Mouse (Mus musculus) left cerebral cortex, adult 2 months (tissue): Measurements from ENCODE around the gene Mapt. TPM values are rescaled to one million over a fixed set of nuclear protein-coding genes. Genes with fewer than 3 reads are reported as not detected.
"Not testable (repeated sequence)": the region's sequence is repeated elsewhere in the genome, so short reads cannot be mapped to it uniquely, and the experiment has no call there.

Experiments
- DNase-seq, 2 experiments: peaks; one replicate each; pipeline ENCODE4 v3.0.0; 2021 to 2022; ENCODE audit warnings: low spot score in 2 of 2, mixed read lengths in 1 of 2; ENCODE audit errors: extremely low spot score in 1 of 2
- H3K27ac ChIP-seq: fragments of 200-600 bp; 2 replicates; pipeline ENCODE4 v1.8.1; 2022
- H3K4me3 ChIP-seq: fragments of 200-600 bp; 2 replicates; pipeline ENCODE4 v1.8.1; 2022
- CTCF ChIP-seq: fragments of 200-600 bp; IDR thresholded peaks from 2 replicates; pipeline ENCODE4 v1.8.1; 2022; ENCODE audit warnings: antibody characterized with exemption, mild to moderate bottlenecking, moderate library complexity
- intact Hi-C: fragments of 180-260 bp; cut with DNase I; formaldehyde crosslinking; loops from one replicate; pipeline ENCODE4 v1.15.1; 2025
- total RNA-seq, 2 experiments: library from RNA; stranded (reverse); gene quantifications; 2 replicates each; pipeline ENCODE4 v1.2.3; 2021

Gene Mapt
- total RNA-seq, 2 experiments from 2014 or later, result 353 to 364 TPM

DNA sequence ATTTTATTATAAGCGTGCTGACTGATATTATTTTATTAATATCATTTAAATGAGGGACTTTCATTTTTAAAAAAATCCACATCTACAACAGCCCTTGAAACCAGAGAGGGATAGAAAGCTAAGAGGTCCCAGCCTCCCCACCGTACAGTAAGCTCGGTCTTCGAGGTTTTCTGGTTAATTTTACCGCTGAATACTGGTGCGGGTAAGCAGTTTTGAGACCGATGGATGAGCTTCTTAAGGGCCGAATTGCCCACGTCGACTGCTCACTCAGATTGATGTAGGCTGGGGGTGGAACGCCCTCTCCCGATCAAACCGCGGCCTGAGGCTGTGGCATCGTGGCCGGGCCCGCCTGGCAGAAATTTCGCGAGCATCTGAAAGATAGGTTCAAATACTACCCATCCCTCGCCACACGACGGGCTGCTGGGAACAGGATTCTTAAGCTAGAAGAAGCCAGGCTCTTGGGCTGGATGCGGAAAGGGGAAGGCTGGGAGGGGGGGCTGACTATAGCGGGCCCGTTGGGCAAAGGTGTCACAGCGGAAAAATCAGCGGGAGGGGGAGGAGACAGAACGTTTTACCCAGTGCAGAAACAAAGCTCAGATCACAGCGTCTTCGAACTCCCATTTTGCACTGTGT is 2.5 kb downstream of the Mapt start:
- peak in 1 of 2 experiments; percentile 39 for DNase-seq
- Histone ChIP-seq H3K27ac (peak overlapping the region; percentile 73), H3K4me3 (peak overlapping the region; percentile 92)
- intact Hi-C loops, result loop anchor here (2.0 to 10.0 kb wide), 2 partner anchors 15 to 211 kb away; no protein-coding TSS in a partner anchor
- no peak; the same call in 1 of the 2 replicates for TF ChIP-seq CTCF

GRCm38 (mm10) chr11:104234680-104235079 is 3.5 kb downstream of the Mapt start:
- Histone ChIP-seq H3K27ac (peak overlapping the region; percentile 73), H3K4me3 (peak overlapping the region; percentile 92)
- no peak for DNase-seq
- intact Hi-C loops, result loop anchor here (2.0 to 10.0 kb wide), 2 partner anchors 14 to 210 kb away; no protein-coding TSS in a partner anchor
- TF ChIP-seq CTCF, result no peak

DNA sequence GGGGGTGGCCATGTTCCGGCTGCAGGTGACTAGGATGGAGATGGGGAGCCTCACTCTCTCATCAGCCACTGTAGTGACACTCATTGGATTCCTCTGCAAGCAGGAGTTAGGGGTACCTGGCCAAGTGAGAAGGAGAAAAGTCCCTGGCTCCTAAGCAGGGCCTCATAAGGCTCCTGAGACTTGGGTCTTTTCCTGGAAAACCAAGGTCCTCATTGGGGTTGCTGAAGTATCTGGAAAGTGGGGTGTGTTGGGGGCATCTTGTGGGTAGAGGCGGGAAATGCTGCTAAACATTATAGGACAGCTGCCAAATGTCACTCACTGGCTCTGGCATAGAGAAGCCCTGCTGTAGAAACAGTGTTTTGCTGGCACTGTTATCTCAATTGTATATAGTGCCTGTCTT is 4.7 kb downstream of the Mapt start:
- TF ChIP-seq CTCF, result no peak
- intact Hi-C loops, result loop anchor here (2.0 to 10.0 kb wide), 2 partner anchors 13 to 209 kb away; no protein-coding TSS in a partner anchor
- no peak overlapping the region for H3K4me3 ChIP-seq
- peak overlapping the region; percentile 73; the same call in 1 of the 2 replicates for H3K27ac ChIP-seq
- no peak for DNase-seq

DNA sequence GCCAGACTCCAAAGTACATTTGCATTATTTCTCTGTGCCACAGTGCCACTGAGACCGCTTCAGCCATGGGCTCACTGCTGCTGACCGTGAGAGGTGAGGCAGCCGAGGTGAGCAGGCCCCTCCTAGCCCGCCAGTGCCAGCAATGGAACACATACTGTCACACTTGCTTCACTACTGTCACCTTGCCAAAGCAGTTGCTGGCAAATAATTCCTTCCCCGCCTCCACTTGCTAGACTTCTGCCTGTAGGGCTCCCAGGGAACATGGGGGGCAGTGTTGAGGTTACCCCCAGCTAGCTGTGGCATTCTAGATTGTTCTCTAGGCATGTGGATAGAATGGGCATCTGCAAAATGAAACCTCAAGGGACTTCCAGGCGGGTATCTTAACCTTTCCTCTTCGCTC is 6.0 kb downstream of the Mapt start:
- DNase-seq, result peak in 1 of 2 experiments; percentile 41
- Histone ChIP-seq H3K27ac (peak overlapping the region; percentile 69), H3K4me3 (no peak overlapping the region)
- TF ChIP-seq CTCF, result peak; percentile 26; the same call in 1 of the 2 replicates
- intact Hi-C loops, result loop anchor here (10.0 kb wide), 1 partner anchor 208 kb away; no protein-coding TSS in a partner anchor

DNA sequence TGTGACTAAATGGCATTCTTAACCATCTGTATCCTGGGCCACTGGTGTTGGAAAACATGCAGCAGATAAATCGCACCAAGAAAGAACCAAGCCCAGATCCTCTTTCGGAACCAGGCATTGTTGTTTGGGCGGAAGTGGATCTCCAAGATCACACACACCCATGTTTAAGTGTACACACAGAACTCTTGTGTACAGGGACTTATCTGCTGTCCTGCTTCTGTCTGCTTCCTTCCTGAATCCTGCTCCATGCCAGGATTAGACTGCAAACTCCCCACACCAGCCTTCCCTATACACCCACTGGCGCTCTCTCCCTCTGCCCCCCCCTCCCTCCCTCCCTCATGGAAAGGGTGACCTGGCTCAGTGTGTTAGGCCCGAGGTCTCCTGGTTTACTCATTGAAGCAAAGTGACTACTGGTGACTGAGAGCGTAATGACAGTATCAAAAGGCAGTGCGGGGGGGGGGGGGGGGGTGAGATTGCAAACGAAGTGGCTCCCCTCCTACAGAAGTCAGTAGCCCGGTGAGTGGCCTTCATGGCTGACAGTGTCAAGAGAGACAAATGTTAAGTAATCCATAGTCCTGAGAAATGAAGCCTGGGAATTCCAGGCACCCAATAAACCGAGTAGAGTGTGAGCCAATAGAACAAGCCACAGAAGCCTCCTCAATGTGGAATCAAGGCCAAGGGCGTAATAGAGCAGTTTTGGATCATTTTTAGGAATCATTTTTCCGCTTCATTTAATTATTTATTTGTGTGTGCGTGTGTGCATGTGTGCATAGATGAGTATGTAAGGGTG is 7.0 kb downstream of the Mapt start:
- DNase-seq, result no peak
- H3K4me3 ChIP-seq, result no peak overlapping the region
- peak overlapping the region; percentile 69; the same call in 1 of the 2 replicates for H3K27ac ChIP-seq
- intact Hi-C loops, result loop anchor here (10.0 kb wide), 1 partner anchor 207 kb away; no protein-coding TSS in a partner anchor
- TF ChIP-seq CTCF, result no peak

DNA sequence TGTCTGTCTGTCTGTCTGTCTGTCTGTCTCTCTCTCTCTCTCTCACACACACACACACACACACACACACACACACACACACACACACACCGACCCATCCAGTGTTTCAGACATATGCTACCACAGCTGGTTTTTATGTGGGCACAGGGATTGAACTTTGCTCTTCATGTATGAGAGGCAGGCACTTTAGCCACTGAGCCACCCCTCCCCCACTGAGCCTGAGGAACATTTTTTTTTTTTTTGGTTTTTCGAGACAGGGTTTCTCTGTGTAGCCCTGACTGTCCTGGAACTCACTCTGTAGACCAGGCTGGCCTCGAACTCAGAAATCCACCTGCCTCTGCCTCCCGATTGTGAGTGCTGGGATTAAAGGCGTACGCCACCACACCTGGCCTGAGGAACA is 14.3 kb downstream of the Mapt start:
- intact Hi-C loops, DNase-seq, H3K4me3 ChIP-seq, H3K27ac ChIP-seq: not testable (repeated sequence)

GRCm38 (mm10) chr11:104246171-104246694 is 15.0 kb downstream of the Mapt start:
- no peak for DNase-seq
- no peak for TF ChIP-seq CTCF
- intact Hi-C loops, result no loop called here
- no peak overlapping the region for H3K4me3 ChIP-seq
- H3K27ac ChIP-seq, result no peak overlapping the region

DNA sequence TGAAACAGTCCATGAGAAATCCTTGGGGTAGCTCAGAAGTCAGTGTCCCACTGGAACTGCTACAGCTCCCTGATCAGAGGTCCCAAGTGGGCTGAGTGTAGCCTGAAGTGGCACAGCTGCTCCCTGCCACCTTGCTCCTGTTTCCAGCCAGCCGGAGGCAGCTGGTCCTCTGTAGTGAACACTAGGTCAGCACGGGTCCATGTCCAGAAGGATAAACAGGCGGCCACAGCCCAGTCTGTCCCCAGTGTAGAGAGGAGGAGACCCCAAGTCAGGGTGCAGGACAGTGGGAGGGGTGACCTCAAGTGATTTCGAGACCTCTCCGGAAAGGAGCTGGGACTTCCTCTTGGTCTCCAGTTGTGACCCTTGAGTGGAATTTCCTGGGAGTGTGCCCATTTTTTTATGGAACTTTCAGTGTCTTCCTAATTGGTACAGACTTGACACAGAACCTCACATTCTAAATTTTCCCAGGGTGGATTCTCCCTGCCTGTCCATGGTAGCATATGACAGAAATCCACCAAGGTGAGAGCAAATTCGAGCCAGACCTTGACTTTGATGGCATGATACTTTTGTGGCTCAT is 16.0 kb downstream of the Mapt start:
- DNase-seq, result no peak
- no peak for TF ChIP-seq CTCF
- intact Hi-C loops, result no loop called here

GRCm38 (mm10) chr11:104249420-104249819 is 18.2 kb downstream of the Mapt start:
- Histone ChIP-seq H3K27ac (peak overlapping the region; percentile 76), H3K4me3 (no peak overlapping the region)
- DNase-seq, result no peak
- intact Hi-C loops, result loop anchor here (2.0 kb wide), 1 partner anchor 15 kb away; no protein-coding TSS in a partner anchor
- TF ChIP-seq CTCF, result no peak

More for the DNA sequence above, 16.0 kb downstream of the Mapt start:
- no peak overlapping the region for H3K4me3 ChIP-seq
- peak overlapping the region; percentile 32; the same call in 1 of the 2 replicates for H3K27ac ChIP-seq

DNA sequence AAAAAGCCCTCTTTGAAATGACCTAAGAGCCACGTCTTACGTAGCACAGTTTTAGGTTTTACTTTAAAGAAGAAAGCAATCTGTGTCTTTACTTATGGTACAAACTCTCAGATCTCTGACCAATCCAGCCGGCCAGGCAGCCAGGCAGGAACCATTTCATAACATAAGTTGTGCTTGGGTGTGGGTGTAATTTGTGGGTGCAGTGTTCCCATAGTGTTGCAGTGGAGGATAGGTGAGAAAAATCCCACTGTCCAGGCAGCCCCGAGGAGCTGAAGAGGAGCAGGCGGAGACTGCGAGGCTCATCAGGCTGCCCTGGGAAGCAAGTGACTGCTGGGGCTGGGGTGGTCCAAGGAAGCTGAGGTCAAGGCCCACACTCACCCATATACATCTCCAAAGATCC is 19.9 kb downstream of the Mapt start:
- TF ChIP-seq CTCF, result no peak
- H3K27ac ChIP-seq, result peak overlapping the region; percentile 87
- DNase-seq, result peak; percentile 56 to 61
- no peak overlapping the region; the same call in 1 of the 2 replicates for H3K4me3 ChIP-seq
- intact Hi-C loops, result no loop called here

- Histone ChIP-seq H3K4me3 (no peak overlapping the region), H3K27ac (no peak overlapping the region; the same call in 1 of the 2 replicates)
- intact Hi-C loops, result no loop called here
- DNase-seq, result no peak
- TF ChIP-seq CTCF, result no peak
Observed at GRCm38 (mm10) chr11:104252094-104252493, 20.9 kb downstream of the Mapt start.
